Comparison of ENCODE assay signal across 9 mouse cellular contexts in the genomic region with DNA sequence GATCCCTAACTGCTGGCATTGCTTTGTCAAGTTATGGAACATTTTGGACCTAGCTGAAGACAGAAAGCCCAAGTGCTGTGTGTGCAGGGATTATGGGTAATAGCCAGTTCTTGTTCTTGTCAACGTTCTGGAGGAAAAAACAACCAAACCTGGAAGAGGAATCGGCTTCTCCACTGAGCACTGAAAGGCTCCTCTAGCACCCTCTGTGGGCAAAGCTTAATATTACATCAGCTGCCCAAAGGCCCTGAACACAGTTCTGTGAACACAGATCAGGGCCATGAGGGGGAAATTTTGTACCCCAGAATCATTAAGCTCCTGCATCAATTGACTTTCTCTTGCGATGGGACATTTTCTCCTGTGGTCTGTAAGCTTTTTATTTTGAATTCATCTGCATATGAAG.
DNase-seq lines count a peak whose midpoint lies in the region; ATAC-seq and TF ChIP-seq lines count a peak whose summit lies in the region.
"Had no signal": no experiment of that assay in that cellular context is flagged by ENCODE, and none has a peak within 500 bp of the region (broad histone marks: within the 10 kb centered on the region; RNA-seq: fewer than 3 reads in every experiment).

No protein-coding gene starts in this region.

- no peak for ATAC-seq in intestine, postnatal 0 days
- ATAC-seq in intestine, embryonic 16.5 days, result no peak
- ATAC-seq in forebrain, embryonic 16.5 days, result no peak

- WGBS in intestine, postnatal 0 days, result 44% methylated on average over 3 of the region's 3 CpGs
- 57% methylated on average over 3 of the region's 3 CpGs for WGBS in intestine, embryonic 16.5 days
- 80% methylated on average over 3 of the region's 3 CpGs for WGBS in thymus, adult 2 months
- WGBS in forebrain, embryonic 16.5 days, result 58% methylated on average over 3 of the region's 3 CpGs

- no peak overlapping the region for H3K27ac ChIP-seq in intestine, postnatal 0 days (ENCODE audit: low read depth, low read length)
- H3K27ac ChIP-seq in intestine, embryonic 16.5 days (ENCODE audit: low read length), result no peak overlapping the region
- no peak overlapping the region for H3K27ac ChIP-seq in thymus, adult 2 months (ENCODE audit: control insufficient read depth, insufficient read depth, low read length)
- no peak overlapping the region for H3K27ac ChIP-seq in forebrain, embryonic 16.5 days (ENCODE audit: low read length)
- H3K27ac ChIP-seq: lung, embryonic 15.5 days had no signal

- TF ChIP-seq CTCF in intestine, postnatal 0 days (IDR thresholded peaks at IDR 0.05; ENCODE audit: low read depth), result peak; percentile 58
- TF ChIP-seq CTCF in thymus, adult 2 months (IDR thresholded peaks at IDR 0.05; ENCODE audit: borderline replicate concordance, control insufficient read depth, extremely low read depth, insufficient read depth, low read length, poor library complexity), result no peak

- no peak overlapping the region for H3K4me3 ChIP-seq in intestine, postnatal 0 days (ENCODE audit: low read depth, low read length)
- H3K4me3 ChIP-seq in intestine, embryonic 16.5 days (ENCODE audit: low read length), result no peak overlapping the region
- H3K4me3 ChIP-seq in thymus, adult 2 months (ENCODE audit: control insufficient read depth, insufficient read depth, low read length), result no peak overlapping the region
- H3K4me3 ChIP-seq in forebrain, embryonic 16.5 days (replicated peaks; ENCODE audit: low read length), result no peak overlapping the region
- H3K4me3 ChIP-seq: lung, embryonic 15.5 days had no signal

- H3K9me3 ChIP-seq in intestine, postnatal 0 days (ENCODE audit: control insufficient read depth), result no peaks in the 10 kb centered on the region
- H3K9me3 ChIP-seq in intestine, embryonic 16.5 days (ENCODE audit: control insufficient read depth, low read length), result no peaks in the 10 kb centered on the region
- 0 out of 2 replicates have a peak, but pooled peaks cover 2% of the 10 kb centered on the region for H3K9me3 ChIP-seq in forebrain, embryonic 16.5 days (ENCODE audit: control insufficient read depth, low read length)
- H3K9me3 ChIP-seq: lung, embryonic 15.5 days had no signal

- TF ChIP-seq POLR2A in thymus, adult 2 months (IDR thresholded peaks at IDR 0.05; ENCODE audit: control insufficient read depth, extremely low read depth, insufficient read depth, low read length, poor library complexity), result no peak

- H3K9ac ChIP-seq in intestine, postnatal 0 days (ENCODE audit: low read depth, low read length), result no peak overlapping the region
- H3K9ac ChIP-seq in intestine, embryonic 16.5 days (ENCODE audit: low read depth, low read length), result no peak overlapping the region
- no peak overlapping the region for H3K9ac ChIP-seq in forebrain, embryonic 16.5 days (replicated peaks; ENCODE audit: low read depth, low read length)
- H3K9ac ChIP-seq: lung, embryonic 15.5 days had no signal

- H3K36me3 ChIP-seq in intestine, postnatal 0 days (ENCODE audit: control insufficient read depth, insufficient read depth), result no peaks in the 10 kb centered on the region
- H3K36me3 ChIP-seq in intestine, embryonic 16.5 days (ENCODE audit: control insufficient read depth, insufficient read depth, low read length), result no peaks in the 10 kb centered on the region
- no peaks in the 10 kb centered on the region for H3K36me3 ChIP-seq in thymus, adult 2 months (ENCODE audit: control insufficient read depth, insufficient read depth, low read length)
- no peaks in the 10 kb centered on the region for H3K36me3 ChIP-seq in forebrain, embryonic 16.5 days (ENCODE audit: control insufficient read depth, insufficient read depth)
- H3K36me3 ChIP-seq: lung, embryonic 15.5 days had no signal

- DNase-seq in adrenal gland, adult 2 months, result peak; percentile 13
- no peak for DNase-seq in adrenal gland, adult 8-10 months
- DNase-seq in thymus, adult 2 months, result peak; percentile 14
- DNase-seq in thymus, postnatal 25 days, result no peak
- DNase-seq in right cerebral cortex, postnatal 14 days, result peak; percentile 12

- no peak overlapping the region for H3K4me2 ChIP-seq in intestine, postnatal 0 days (replicated peaks; ENCODE audit: low read depth)
- no peak overlapping the region for H3K4me2 ChIP-seq in intestine, embryonic 16.5 days (ENCODE audit: low read depth, low read length)
- H3K4me2 ChIP-seq in forebrain, embryonic 16.5 days (ENCODE audit: low read length), result no peak overlapping the region
- H3K4me2 ChIP-seq: lung, embryonic 15.5 days had no signal

- no peaks in the 10 kb centered on the region for H3K27me3 ChIP-seq in intestine, postnatal 0 days (replicated peaks; ENCODE audit: control insufficient read depth, insufficient read depth, low read length)
- H3K27me3 ChIP-seq in intestine, embryonic 16.5 days (replicated peaks; ENCODE audit: control insufficient read depth, insufficient read depth, low read length), result no peaks in the 10 kb centered on the region
- no peaks in the 10 kb centered on the region for H3K27me3 ChIP-seq in thymus, adult 2 months (ENCODE audit: control insufficient read depth, insufficient read depth, low read length)
- no peaks in the 10 kb centered on the region for H3K27me3 ChIP-seq in forebrain, embryonic 16.5 days (replicated peaks; ENCODE audit: control insufficient read depth, insufficient read depth, low read length)
- H3K27me3 ChIP-seq: lung, embryonic 15.5 days had no signal

- H3K4me1 ChIP-seq in intestine, postnatal 0 days (replicated peaks; ENCODE audit: control insufficient read depth, insufficient read depth, low read length), result no peaks in the 10 kb centered on the region
- no peaks in the 10 kb centered on the region for H3K4me1 ChIP-seq in intestine, embryonic 16.5 days (ENCODE audit: control insufficient read depth, insufficient read depth, low read length)
- no peaks in the 10 kb centered on the region for H3K4me1 ChIP-seq in thymus, adult 2 months (replicated peaks; ENCODE audit: control insufficient read depth, insufficient read depth, low read length)
- no peaks in the 10 kb centered on the region for H3K4me1 ChIP-seq in forebrain, embryonic 16.5 days (replicated peaks; ENCODE audit: control insufficient read depth, insufficient read depth, low read length)
- H3K4me1 ChIP-seq: lung, embryonic 15.5 days had no signal

Comparison
In these comparisons a context has a peak if more than half of its experiments do, and no peak if none do; other contexts are left out.
1. DNase-seq: peak in adrenal gland, adult 2 months (single experiment), thymus, adult 2 months (single experiment) and right cerebral cortex, postnatal 14 days (single experiment); none in adrenal gland, adult 8-10 months (single experiment) and thymus, postnatal 25 days (single experiment).